Mouse (Mus musculus): ENCODE measurements around the gene Acvr1b. TPM values are rescaled to one million over a fixed set of nuclear protein-coding genes. Genes with fewer than 3 reads are reported as not detected.

Gene Acvr1b
- polyA plus RNA-seq, 1 experiment from 2014 or later: 5.8 TPM

DNA sequence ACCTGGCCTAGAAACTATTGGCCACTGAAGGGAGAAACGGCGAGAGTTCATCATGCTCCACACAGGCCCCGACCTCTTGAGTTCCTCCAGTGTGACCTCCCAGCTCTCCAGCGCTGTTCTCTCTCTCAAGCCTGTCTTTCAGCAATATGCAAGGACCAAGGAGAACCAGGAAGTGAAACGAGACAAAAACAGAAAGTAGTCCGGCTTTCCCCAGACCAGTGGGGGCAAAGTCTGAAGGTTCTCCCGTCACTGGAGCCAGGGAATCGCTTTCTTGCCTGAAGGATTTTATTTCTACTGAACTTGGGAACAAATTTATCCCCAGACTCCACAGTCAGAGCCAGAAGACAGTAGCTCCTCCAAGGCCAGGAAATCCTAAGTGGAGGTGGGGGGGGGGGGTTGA, 29.1 kb upstream of the Acvr1b start:
- H3K27ac ChIP-seq: peak overlapping the region; percentile 80
- H3K9ac ChIP-seq (ENCODE audit: low read depth, low read length): no peak overlapping the region
- H3K4me3 ChIP-seq (replicated peaks; ENCODE audit: low read depth, low read length): no peak overlapping the region
- no peak for TF ChIP-seq CTCF (IDR thresholded peaks at IDR 0.05; ENCODE audit: low read depth)
- H3K4me2 ChIP-seq (ENCODE audit: low read length): no peak overlapping the region
- 58% methylated on average over 8 of the region's 8 CpGs for WGBS
- H3K27me3 ChIP-seq (ENCODE audit: insufficient read depth, low read length): no peaks in the 10 kb centered on the region
- ATAC-seq (replicated peaks; ENCODE audit: low FRiP score, low read depth) (no peak), DNase-seq (ENCODE audit: low spot score) (no peak)
- no peaks in the 10 kb centered on the region for H3K9me3 ChIP-seq (replicated peaks; ENCODE audit: low read length)
- H3K36me3 ChIP-seq (ENCODE audit: insufficient read depth, low read length): no peaks in the 10 kb centered on the region
- H3K4me1 ChIP-seq (replicated peaks; ENCODE audit: insufficient read depth, low read length): peaks cover 44% of the 10 kb centered on the region

DNA sequence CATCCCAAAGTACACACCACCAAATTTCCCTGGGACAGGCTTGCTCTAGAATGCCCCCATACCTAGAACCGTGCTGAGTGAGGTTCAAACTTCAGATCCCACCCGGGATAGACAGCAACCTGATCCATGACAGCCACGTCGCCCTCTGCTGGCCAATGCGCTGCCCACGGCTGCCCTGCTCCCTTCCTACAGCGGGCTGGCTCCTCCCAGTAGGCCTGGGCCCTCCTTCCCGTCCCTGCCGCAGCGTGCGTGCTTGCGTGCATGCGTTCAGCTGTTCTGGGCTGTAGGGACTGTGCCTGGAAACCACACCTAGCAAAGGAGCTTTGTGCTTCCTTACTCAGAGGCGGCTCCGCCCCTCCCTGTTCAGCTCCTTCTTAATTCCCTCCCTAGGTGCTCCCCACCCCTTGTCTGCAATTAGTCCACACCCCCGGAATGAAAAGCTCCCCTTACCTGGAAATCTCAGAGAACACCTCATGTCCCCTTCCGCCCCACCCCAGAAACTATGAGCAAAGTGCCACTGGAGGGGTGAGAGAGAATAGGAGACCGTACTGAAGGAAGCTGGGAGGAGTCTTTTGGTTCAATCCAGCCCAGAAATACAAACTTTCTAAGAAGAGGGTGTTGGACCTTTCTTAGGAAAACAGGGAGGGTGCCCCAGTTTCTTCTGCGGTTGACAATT, 28.3 kb upstream of the Acvr1b start:
- no peak overlapping the region for H3K4me3 ChIP-seq (replicated peaks; ENCODE audit: low read depth, low read length)
- ATAC-seq (replicated peaks; ENCODE audit: low FRiP score, low read depth): peak; percentile 94
- H3K9me3 ChIP-seq (replicated peaks; ENCODE audit: low read length): no peaks in the 10 kb centered on the region
- peak overlapping the region; percentile 45 for H3K4me2 ChIP-seq (ENCODE audit: low read length)
- peak; percentile 98 for TF ChIP-seq CTCF (IDR thresholded peaks at IDR 0.05; ENCODE audit: low read depth)
- peak; percentile 99 for DNase-seq (ENCODE audit: low spot score)
- H3K27me3 ChIP-seq (ENCODE audit: insufficient read depth, low read length): no peaks in the 10 kb centered on the region
- H3K9ac ChIP-seq (ENCODE audit: low read depth, low read length): peak overlapping the region; percentile 44; the same call in 1 of the 2 replicates
- WGBS: 9% methylated on average over 19 of the region's 19 CpGs
- H3K4me1 ChIP-seq (replicated peaks; ENCODE audit: insufficient read depth, low read length): peaks cover 37% of the 10 kb centered on the region
- H3K27ac ChIP-seq: peak overlapping the region; percentile 80; the same call in 1 of the 2 replicates
- H3K36me3 ChIP-seq (ENCODE audit: insufficient read depth, low read length): no peaks in the 10 kb centered on the region

DNA sequence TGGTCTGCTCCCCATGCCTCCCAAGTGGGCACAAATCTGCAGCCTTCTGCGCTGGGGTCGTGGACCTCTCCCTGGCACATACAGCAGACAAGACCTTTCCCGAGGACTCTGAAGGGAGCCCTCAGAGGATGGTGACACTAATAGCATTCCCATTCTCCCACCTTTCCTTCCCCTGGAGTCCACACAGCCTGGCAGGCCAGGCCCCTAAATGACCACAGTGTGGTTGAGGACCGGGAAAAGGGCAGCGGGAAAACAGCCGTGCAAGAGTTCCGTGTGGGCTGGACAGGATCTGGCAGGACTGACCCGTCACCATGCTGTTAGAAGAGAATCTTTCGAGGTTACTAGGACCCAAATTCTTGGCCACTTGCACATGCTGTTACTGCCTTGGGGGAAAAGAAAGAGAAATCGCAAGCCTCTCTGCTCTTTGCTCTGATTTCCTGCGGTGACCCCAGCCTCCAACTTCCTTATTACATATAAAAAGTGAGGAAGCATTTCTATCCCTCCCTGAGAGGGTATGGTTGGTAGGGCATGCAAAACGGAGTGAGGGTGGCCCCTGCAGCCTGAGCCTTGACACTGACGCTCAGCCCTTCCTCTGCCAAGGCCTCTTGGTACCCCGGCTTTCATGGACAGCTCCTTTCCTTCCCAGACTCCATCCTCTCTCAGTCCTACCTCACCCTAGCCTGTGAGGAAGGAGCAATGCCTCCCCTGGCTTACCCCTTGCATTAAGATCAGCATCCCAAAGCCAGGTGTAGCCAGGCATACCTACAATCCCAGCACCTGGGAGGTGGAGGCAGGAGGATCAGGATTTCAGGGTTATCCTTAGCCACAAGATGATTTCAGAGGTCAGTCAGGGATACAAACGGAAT, 27.5 kb upstream of the Acvr1b start:
- no peak overlapping the region for H3K9ac ChIP-seq (ENCODE audit: low read depth, low read length)
- H3K4me2 ChIP-seq (ENCODE audit: low read length): no peak overlapping the region
- no peaks in the 10 kb centered on the region for H3K27me3 ChIP-seq (ENCODE audit: insufficient read depth, low read length)
- DNase-seq (ENCODE audit: low spot score): no peak
- no peak overlapping the region for H3K4me3 ChIP-seq (replicated peaks; ENCODE audit: low read depth, low read length)
- ATAC-seq (replicated peaks; ENCODE audit: low FRiP score, low read depth): no peak
- TF ChIP-seq CTCF (IDR thresholded peaks at IDR 0.05; ENCODE audit: low read depth): no peak; the same call in 1 of the 2 replicates
- H3K36me3 ChIP-seq (ENCODE audit: insufficient read depth, low read length): no peaks in the 10 kb centered on the region
- H3K27ac ChIP-seq: peak overlapping the region; percentile 80; the same call in 1 of the 2 replicates
- no peaks in the 10 kb centered on the region for H3K9me3 ChIP-seq (replicated peaks; ENCODE audit: low read length)
- H3K4me1 ChIP-seq (replicated peaks; ENCODE audit: insufficient read depth, low read length): peaks cover 33% of the 10 kb centered on the region
- 48% methylated on average over 15 of the region's 15 CpGs for WGBS

DNA sequence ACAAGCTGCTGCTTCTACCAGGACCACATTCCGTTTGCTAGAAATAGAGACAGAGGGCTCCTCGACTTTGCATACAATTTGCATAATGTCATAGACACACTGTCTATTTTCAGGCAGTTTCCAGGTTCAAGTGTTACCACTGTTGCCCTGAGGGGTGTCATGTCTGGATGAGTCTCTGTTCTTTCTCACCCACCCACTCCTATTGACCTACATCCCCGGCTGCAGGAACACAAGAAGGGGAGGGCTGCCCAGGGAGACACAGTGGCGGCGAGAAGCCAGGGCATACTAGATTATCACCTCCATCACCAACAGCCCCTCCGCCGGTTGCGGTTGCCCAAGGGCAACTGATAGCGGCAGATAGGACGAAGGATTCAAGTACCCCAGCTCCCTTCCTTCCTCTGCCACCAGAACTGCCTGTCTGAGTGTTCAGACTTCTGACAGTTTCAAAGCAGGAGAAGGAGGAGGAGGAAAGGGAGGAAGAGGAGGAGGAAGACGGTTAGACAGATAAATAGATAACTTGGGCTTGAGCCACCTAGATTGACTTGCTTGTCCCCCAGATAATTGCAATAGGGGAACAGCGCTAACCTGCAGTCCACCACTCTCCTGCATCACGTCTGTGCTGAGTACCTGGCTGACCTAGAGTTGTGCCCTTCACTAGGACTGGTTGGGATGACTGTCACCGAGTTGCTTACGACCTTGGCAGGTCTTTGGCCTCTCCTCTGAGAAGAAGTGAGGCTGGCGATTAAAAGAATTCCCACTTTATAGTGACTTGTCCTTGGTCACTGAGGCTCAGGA, 26.6 kb upstream of the Acvr1b start:
- no peak for DNase-seq (ENCODE audit: low spot score)
- H3K4me1 ChIP-seq (replicated peaks; ENCODE audit: insufficient read depth, low read length): peaks cover 33% of the 10 kb centered on the region
- H3K27ac ChIP-seq: no peak overlapping the region

DNA sequence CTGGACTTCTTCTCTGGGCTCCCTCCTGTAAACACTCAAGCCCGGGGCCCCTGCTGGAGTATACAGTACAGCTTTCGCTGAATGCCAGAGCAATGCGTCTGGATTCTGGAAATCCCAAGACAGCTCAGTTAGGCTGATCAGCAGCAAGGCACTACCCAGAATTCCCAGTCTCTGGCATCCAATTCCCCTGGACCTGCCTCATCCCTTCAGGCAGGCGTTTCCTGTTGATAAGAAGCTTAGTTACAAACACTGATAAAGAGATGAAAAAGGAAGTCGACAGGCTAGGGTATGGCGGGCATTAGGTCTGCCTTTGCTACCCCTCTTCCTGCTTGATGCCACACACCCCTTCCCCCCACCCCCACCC, 26.0 kb upstream of the Acvr1b start:
- ATAC-seq (replicated peaks; ENCODE audit: low FRiP score, low read depth): no peak
- Histone ChIP-seq H3K27me3 (ENCODE audit: insufficient read depth, low read length) (no peaks in the 10 kb centered on the region), H3K4me1 (replicated peaks; ENCODE audit: insufficient read depth, low read length) (peaks cover 29% of the 10 kb centered on the region), H3K9ac (ENCODE audit: low read depth, low read length) (no peak overlapping the region), H3K4me3 (replicated peaks; ENCODE audit: low read depth, low read length) (no peak overlapping the region), H3K27ac (no peak overlapping the region), H3K4me2 (ENCODE audit: low read length) (no peak overlapping the region), H3K36me3 (ENCODE audit: insufficient read depth, low read length) (no peaks in the 10 kb centered on the region), H3K9me3 (replicated peaks; ENCODE audit: low read length) (no peaks in the 10 kb centered on the region)
- DNase-seq (ENCODE audit: low spot score): no peak
- WGBS: 50% methylated on average over 6 of the region's 6 CpGs
- no peak for TF ChIP-seq CTCF (IDR thresholded peaks at IDR 0.05; ENCODE audit: low read depth)

More for the DNA sequence above, 26.6 kb upstream of the Acvr1b start:
- H3K36me3 ChIP-seq (ENCODE audit: insufficient read depth, low read length): no peaks in the 10 kb centered on the region
- WGBS: 58% methylated on average over 16 of the region's 16 CpGs
- no peak overlapping the region for H3K4me3 ChIP-seq (replicated peaks; ENCODE audit: low read depth, low read length)
- H3K27me3 ChIP-seq (ENCODE audit: insufficient read depth, low read length): no peaks in the 10 kb centered on the region
- H3K9ac ChIP-seq (ENCODE audit: low read depth, low read length): no peak overlapping the region
- no peak for TF ChIP-seq CTCF (IDR thresholded peaks at IDR 0.05; ENCODE audit: low read depth)
- no peak for ATAC-seq (replicated peaks; ENCODE audit: low FRiP score, low read depth)
- H3K4me2 ChIP-seq (ENCODE audit: low read length): no peak overlapping the region
- H3K9me3 ChIP-seq (replicated peaks; ENCODE audit: low read length): no peaks in the 10 kb centered on the region

DNA sequence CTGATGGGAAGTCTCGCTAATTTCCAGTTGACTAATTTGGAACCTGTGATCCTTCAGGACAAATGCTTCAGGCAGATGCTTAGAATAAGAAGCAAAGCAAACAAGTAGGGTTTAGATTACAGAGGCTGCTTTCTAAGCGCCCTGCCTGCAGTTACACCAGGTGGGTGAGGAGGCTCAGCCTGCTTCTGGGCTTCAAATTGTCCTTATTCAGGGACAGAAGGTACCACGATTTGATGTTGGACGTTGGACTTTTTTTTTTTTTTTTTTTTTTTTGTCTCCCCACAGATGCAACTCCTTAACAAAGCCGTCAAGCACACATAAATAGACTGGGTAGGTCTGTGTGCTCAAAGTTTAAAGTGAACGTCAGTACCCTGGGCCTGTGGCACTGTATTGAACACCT, 25.3 kb upstream of the Acvr1b start:
- no peak for TF ChIP-seq CTCF (IDR thresholded peaks at IDR 0.05; ENCODE audit: low read depth)
- Histone ChIP-seq H3K4me1 (replicated peaks; ENCODE audit: insufficient read depth, low read length) (peaks cover 23% of the 10 kb centered on the region), H3K27me3 (ENCODE audit: insufficient read depth, low read length) (no peaks in the 10 kb centered on the region), H3K9me3 (replicated peaks; ENCODE audit: low read length) (no peaks in the 10 kb centered on the region), H3K27ac (no peak overlapping the region), H3K36me3 (ENCODE audit: insufficient read depth, low read length) (no peaks in the 10 kb centered on the region), H3K4me2 (ENCODE audit: low read length) (no peak overlapping the region), H3K4me3 (replicated peaks; ENCODE audit: low read depth, low read length) (no peak overlapping the region), H3K9ac (ENCODE audit: low read depth, low read length) (no peak overlapping the region)
- DNase-seq (ENCODE audit: low spot score): no peak
- no peak for ATAC-seq (replicated peaks; ENCODE audit: low FRiP score, low read depth)
- 63% methylated on average over 6 of the region's 6 CpGs for WGBS
